Mouse (Mus musculus) CD8-positive naive resting alpha-beta T cell, adult 2 months (primary cell): ENCODE measurements around the gene Efna1.

ENCODE experiments used
- DNase-seq, 2 experiments: peaks; one replicate each; pipeline ENCODE4 v3.0.0; 2022; ENCODE audit warnings: low read depth in 2 of 2, low spot score in 2 of 2

The Efna1 gene

DNA sequence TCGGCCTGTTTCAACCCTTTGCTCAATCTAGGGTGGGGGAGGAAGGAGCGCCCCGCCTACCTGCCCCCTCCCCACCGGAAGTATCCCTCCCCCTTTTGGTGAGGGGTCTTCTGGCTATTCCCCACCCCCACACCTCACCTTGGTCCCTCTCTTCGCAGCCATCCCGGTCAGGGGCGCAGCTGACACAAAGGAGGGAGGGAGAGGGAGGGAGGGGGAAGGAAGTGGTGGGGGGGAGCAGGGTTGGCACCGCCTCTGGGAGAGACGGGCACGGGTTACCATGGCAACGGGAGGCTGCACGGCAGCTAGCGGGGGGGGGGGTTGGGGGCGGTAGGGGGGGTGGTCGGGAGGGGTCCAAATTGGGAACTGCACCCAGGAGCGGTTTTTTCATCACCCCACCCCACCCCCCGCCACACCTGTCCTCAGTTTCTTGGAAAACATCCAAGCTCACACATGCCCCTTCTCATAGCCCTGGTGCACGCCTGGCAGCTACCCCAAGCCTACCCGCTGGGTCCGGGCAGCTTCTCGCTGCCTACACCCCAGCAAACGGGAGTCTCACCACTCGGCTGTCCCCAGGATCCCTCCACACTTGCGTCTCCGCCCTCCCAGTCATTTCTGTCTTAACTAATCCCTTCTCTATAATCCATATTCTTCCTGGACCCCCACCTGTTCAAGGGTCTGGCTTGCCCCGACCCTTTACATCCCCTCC lies 35.8 kb downstream of the Efna1 start:
- DNase-seq, result no peak

- DNase-seq, result peak in 1 of 2 experiments; percentile 23
Measured at GRCm38 (mm10) chr3:89244158-89244981, 36.6 kb downstream of the Efna1 start.

DNA sequence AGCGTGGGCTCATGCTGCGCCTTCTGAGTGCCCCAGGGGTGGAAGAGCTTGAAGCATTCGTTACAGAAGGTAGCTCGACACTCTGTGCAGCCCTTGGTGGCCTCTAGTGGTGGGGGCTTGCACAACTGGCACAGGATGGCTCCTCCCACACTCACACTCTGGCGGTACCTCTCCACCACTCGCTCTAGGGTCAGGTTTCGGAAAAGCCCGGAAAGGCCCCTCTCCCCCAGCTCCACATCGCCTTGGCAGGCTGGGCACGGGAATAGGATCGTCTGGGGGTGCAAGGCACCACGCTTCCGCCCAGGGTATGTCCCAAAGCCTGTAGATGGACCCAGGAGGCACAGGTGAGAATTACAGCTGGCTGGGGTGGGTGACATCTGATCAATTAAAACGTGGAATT lies 37.3 kb downstream of the Efna1 start:
- DNase-seq, result peak; percentile 58 to 77

DNA sequence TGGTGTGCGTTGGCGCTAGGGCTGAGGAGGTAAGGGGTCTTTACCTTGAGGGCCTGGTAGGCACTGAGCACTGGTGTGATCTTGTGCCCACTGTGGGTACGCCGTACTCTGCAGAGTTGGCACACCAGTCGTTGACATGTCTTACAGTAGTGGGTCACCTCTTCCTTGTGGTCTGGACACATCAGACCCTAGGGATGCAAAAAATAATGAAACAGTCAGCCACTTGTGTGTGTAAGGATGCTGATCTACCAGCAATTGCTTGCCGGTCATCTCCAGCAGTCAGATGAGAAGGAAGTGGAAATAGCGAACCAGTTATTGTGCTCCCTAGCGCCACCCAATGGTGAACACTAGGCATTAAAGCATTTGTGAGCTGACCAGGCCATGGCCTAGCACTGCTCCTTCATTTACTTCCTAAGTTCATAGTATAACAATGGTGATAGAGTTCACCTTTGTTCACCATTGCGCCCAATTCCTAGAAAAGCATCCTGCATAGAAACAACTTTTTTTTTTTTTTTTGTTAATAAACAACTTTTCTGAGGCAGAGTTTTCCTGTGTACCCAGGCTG lies 38.5 kb downstream of the Efna1 start:
- peak in 1 of 2 experiments; percentile 28 for DNase-seq

GRCm38 (mm10) chr3:89238494-89238893 lies 42.4 kb downstream of the Efna1 start:
- no peak for DNase-seq

DNA sequence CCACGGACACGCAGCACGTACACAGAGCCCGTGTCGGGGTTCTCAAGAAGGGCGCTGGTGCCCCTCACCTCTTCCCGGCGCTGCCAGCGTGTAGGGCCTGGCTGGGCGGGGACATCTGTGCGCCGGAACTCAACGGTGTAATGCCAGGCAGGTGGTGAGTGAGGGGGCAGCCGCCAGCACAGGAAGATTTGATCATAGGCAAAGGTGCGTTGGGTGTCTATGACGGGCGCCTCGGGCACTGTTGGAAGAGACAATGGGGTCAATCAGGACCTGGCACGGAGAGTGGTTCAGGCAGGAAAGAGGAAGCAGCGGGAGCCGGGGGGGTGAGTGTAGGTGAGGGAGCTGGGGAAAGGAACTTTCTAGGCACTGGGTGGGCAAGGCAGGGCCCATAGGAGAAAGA lies 43.3 kb downstream of the Efna1 start:
- no peak for DNase-seq

GRCm38 (mm10) chr3:89236516-89236915 lies 44.4 kb downstream of the Efna1 start:
- DNase-seq, result no peak

DNA sequence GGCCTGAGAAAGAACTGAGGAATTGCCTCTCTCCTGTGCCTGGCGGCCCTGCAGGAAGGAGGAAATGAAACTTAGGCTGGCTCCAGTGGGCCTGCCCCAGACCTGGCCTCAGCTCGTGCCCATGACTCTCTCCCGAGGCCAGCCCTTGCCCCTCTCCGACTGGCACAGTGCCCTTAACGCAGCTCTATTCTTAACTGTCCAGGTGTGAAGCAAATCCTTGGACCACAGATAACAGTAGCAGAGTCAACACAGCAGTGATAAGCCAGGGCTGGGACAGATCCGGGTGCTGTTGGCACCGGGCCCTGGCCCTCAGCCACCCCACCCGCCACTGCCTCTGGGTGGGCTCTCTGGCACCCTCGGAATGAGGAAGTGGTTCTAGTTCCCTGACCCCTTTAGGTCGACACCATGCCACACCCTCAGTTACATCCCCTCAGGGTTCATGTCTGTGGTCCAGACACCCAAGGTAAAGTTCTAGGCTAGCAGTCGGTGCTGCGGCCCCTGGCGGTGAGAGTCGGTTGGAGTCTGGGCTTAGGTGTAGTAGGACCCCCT lies 47.3 kb downstream of the Efna1 start:
- no peak for DNase-seq

DNA sequence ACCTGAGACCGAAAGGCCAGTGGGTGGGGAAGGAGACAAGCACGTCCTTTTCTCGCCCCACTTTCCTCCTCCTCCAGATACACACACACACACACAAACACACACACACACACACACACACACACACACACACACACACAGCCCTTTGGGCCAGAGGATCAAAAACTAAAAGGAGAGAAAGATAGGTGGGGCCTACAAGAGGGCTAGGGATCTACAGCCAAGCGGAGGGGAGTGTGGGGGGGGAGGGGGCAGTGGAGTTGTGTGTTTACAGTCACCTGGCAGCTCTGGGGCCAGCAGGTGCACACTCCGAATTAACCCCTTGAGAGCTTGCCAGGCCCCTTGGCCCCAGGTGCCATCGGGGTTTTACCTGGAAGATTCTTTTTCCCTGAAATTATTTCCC lies 48.3 kb downstream of the Efna1 start:
- no peak for DNase-seq

DNA sequence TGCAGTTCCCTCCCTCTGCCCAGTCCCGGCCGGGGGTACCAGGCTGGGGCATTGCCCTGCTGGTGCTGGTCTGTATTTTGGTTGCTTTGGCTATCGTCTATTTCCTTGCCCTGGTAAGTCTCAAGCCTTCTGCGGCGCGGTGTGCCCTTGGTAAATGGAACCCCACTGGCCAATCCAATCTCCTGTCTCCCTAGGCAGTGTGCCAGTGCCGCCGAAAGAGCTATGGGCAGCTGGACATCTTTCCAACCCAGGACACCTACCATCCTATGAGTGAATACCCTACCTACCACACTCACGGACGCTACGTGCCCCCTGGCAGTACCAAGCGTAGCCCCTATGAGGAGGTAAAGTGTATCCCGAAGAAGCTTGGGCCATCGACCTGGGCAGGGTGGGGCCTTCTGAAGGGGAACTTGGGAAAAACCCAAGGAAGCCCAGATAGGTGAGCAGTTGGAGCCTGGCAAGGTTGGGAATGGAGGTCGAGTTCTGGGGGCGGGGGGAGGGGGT lies 49.1 kb downstream of the Efna1 start:
- DNase-seq, result no peak

GRCm38 (mm10) chr3:89231345-89231744 lies 49.6 kb downstream of the Efna1 start:
- DNase-seq, result no peak

- no peak for DNase-seq
Measured at GRCm38 (mm10) chr3:89230561-89230960, 50.4 kb downstream of the Efna1 start.

DNA sequence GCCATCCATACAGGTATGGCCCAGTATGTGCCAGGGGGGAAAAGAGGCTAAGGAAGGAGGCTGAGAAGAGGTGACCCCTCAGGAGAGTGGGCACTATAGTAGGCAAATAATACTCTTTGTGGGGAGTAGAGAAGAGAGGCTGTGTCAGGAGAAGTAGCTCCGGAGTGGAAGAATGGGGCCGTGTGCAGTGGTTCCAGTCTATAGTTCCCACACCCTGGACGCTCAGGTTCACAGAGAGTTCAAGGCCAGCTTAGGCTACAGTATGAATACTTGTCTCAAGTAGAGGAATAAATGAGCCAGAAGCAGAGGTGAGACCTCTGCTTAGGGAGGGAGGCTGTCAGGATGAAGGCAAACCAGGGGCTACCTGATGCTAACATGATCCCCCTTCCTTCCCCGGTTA lies 51.7 kb downstream of the Efna1 start:
- no peak for DNase-seq

DNA sequence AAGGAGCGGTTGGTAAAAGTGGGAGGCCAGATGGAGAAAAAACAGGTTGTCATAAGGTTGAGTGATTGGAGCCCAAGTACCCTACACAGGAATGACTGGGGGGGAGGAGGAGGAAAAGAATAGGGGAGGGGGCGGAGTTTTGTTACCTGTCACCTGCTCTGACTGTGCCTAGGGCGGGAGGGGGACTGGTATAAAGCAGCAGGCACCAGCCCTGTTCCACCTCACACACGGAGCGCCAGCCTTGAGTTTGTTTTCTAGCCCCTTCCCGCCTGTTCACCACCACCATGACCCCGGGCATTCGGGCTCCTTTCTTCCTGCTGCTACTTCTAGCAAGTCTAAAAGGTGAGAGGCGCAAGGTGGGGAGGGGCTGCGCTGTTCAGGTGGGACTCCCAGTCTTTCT lies 52.1 kb downstream of the Efna1 start, which contains the start of gene Muc1:
Muc1 (plus strand) TSS at position 222 of the 400 bp plus-strand sequence.
- no peak for DNase-seq

- DNase-seq, result peak; percentile 73 to 82
Measured at GRCm38 (mm10) chr3:89228180-89228549, 52.8 kb downstream of the Efna1 start.

DNA sequence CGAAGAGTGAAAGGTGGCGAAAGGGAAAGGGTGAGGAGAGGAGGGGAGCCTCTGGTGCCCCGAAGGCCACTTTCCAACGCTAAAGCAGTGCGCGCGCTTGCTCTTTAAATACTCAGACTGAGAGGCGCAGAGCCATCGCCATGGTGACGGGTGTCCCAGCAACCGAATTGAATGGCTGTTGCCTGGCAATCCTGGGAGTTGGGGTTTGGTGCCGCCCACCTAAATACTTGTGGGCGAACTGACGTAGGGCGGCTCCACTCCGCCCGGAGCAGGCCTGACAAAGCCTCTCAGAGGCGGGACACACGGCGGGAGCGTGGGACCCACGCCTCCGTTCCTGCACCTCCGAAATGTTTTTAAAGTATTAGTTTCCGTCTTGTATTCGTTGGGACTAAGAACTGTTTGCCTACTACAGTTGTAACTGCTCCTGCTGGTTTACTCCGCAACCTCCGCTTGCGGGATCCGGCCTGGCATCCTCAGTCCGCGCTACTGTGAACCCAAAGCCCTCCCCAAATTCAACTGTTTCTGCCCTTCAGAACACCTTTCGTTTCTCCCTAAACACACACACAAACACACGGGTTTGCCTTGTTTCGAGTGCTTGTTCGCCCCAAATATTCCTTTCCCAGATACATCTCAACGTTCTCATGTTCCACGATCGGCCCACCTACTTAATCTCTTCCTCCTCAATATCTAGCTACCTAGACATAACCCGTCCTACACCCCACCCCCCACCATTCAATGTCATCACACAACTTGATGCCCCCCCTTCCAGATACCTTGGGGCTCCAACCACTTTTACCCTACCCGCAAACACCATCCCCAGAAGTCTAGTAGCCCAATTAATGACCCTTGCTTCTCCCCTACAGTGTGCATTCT lies 53.4 kb downstream of the Efna1 start:
- DNase-seq, result peak; percentile 75 to 76

- no peak for DNase-seq
Measured at GRCm38 (mm10) chr3:89226900-89227299, 54.0 kb downstream of the Efna1 start, which contains the start of gene Mtx1. Mtx1 (minus strand) TSS chr3:89227088.

GRCm38 (mm10) chr3:89226361-89226760 lies 54.6 kb downstream of the Efna1 start:
- DNase-seq, result no peak

GRCm38 (mm10) chr3:89225918-89226317 lies 55.0 kb downstream of the Efna1 start:
- DNase-seq, result no peak

DNA sequence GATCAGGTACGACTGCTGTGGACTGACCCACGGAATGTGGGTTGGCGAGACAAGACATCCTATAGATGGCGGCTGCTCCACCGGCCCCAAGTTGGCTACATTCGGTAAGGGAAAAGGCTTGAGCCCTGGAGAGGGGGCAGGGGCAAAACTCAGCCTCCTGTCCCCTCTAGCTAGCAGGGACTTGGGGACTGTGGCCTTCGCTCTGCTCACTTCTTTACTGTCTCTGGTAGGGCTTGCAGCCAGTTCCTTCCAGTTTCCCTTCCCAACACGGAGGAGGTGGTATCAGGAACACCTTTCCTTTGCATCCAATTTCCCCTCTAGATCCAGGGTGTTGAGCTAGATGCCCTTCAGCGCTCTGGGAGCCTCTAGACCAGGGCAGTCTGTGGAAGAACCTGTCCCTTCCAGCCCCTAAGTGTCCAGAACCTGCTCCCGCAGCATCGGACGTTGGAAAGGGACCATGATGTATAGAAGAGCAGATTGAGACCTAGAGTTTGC lies 55.6 kb downstream of the Efna1 start:
- DNase-seq, result no peak
